In the genomic region with DNA sequence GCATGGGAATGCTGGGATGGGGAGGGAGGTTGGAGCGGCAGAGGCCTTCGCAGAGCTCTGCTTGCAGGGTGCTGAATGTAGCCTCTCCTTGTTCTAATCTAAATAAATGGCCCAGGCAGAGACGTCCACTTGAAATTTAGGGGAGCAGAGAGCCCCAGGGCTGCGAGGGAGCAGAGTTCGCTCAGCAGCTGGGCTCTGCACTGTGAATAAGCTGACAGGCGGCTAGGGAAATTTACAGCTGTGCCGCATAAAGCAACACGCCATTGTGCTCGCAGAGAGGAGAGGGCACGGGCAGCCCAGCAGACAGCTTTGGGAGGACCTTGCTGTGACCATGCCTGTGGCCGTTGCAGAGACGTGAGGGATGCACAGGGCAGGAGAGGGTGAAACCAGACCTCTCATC, we compare ENCODE assay signal across 16 mouse cellular contexts. TPM values are rescaled to one million over a fixed set of nuclear protein-coding genes. Genes with fewer than 3 reads are reported as not detected.
DNase-seq lines count a peak whose midpoint lies in the region; ATAC-seq and TF ChIP-seq lines count a peak whose summit lies in the region.
"Had no signal": no experiment of that assay in that cellular context is flagged by ENCODE, and none has a peak within 500 bp of the region (broad histone marks: within the 10 kb centered on the region; RNA-seq: fewer than 3 reads in every experiment).

No protein-coding gene starts in this region.

- peaks cover 31% of the 10 kb centered on the region for H3K36me3 ChIP-seq in heart, embryonic 14.5 days (ENCODE audit: control insufficient read depth, insufficient read depth, low read length)
- H3K36me3 ChIP-seq in lung, embryonic 14.5 days (ENCODE audit: insufficient read depth), result no peaks in the 10 kb centered on the region
- no peaks in the 10 kb centered on the region; the same call in none of the 2 replicates for H3K36me3 ChIP-seq in limb, embryonic 11.5 days (ENCODE audit: control insufficient read depth, insufficient read depth, low read length)
- H3K36me3 ChIP-seq in midbrain, postnatal 0 days (ENCODE audit: insufficient read depth, low read length), result no peaks in the 10 kb centered on the region

- no peak overlapping the region for H3K4me3 ChIP-seq in heart, embryonic 14.5 days (ENCODE audit: control insufficient read depth in 1 of 2, insufficient read depth in 1 of 2, low read depth in 1 of 2, low read length in 2 of 2)
- no peak overlapping the region for H3K4me3 ChIP-seq in lung, embryonic 14.5 days (ENCODE audit: low read depth, low read length)
- no peak overlapping the region for H3K4me3 ChIP-seq in lung, adult 2 months (replicated peaks; ENCODE audit: extremely low read depth, low read depth, low read length)
- no peak overlapping the region for H3K4me3 ChIP-seq in limb, embryonic 11.5 days (ENCODE audit: low read depth, low read length)
- H3K4me3 ChIP-seq in midbrain, postnatal 0 days (ENCODE audit: low read depth, low read length), result no peak overlapping the region

- no peak for TF ChIP-seq POLR2A in lung, adult 2 months (IDR thresholded peaks at IDR 0.05; ENCODE audit: borderline replicate concordance, extremely low read depth, low read depth, low read length)

- peak overlapping the region; percentile 67; the same call in 1 of the 2 replicates for H3K9ac ChIP-seq in heart, embryonic 14.5 days (ENCODE audit: low read length)
- H3K9ac ChIP-seq in lung, embryonic 14.5 days, result no peak overlapping the region
- no peak overlapping the region for H3K9ac ChIP-seq in limb, embryonic 11.5 days (ENCODE audit: low read length)
- H3K9ac ChIP-seq in midbrain, postnatal 0 days (replicated peaks; ENCODE audit: low read length, poor library complexity, severe bottlenecking), result peak overlapping the region; percentile 10; the same call in 1 of the 2 replicates

- 62% methylated on average over 12 of the region's 12 CpGs for WGBS in heart, embryonic 14.5 days
- 33% methylated on average over 12 of the region's 12 CpGs for WGBS in lung, embryonic 14.5 days
- WGBS in lung, adult 2 months, result 64% methylated on average over 12 of the region's 12 CpGs
- WGBS in limb, embryonic 11.5 days, result 31% methylated on average over 12 of the region's 12 CpGs
- WGBS in midbrain, postnatal 0 days, result 35% methylated on average over 12 of the region's 12 CpGs

- H3K27me3 ChIP-seq in heart, embryonic 14.5 days (ENCODE audit: control insufficient read depth, insufficient read depth, low read length), result no peaks in the 10 kb centered on the region
- H3K27me3 ChIP-seq in lung, embryonic 14.5 days (ENCODE audit: insufficient read depth, low read length), result no peaks in the 10 kb centered on the region
- no peaks in the 10 kb centered on the region for H3K27me3 ChIP-seq in limb, embryonic 11.5 days (ENCODE audit: control insufficient read depth, insufficient read depth, low read length)
- no peaks in the 10 kb centered on the region for H3K27me3 ChIP-seq in midbrain, postnatal 0 days (ENCODE audit: insufficient read depth, low read length)
- H3K27me3 ChIP-seq: CH12.LX had no signal

- peak overlapping the region; percentile 96 to 99 for H3K27ac ChIP-seq in heart, embryonic 14.5 days (replicated peaks in 1 of 2; ENCODE audit: control insufficient read depth in 1 of 2, insufficient read depth in 1 of 2, low read depth in 2 of 2, low read length in 2 of 2)
- H3K27ac ChIP-seq in lung, embryonic 14.5 days (ENCODE audit: low read depth), result peak overlapping the region; percentile 46; the same call in 1 of the 2 replicates
- H3K27ac ChIP-seq in limb, embryonic 11.5 days (replicated peaks; ENCODE audit: low read depth, low read length), result peak overlapping the region; percentile 24; the same call in 1 of the 2 replicates
- H3K27ac ChIP-seq in midbrain, postnatal 0 days (ENCODE audit: low read depth, low read length), result no peak overlapping the region
- H3K27ac ChIP-seq: macrophage had no signal

- no peak for DNase-seq in heart, adult 8-10 months (ENCODE audit: low spot score)
- DNase-seq in lung, embryonic 14.5 days, result peak; percentile 85
- no peak for DNase-seq in lung, adult 2 months
- DNase-seq in limb, embryonic 11.5 days (ENCODE audit: low spot score), result peak; percentile 57
- DNase-seq in midbrain, postnatal 0 days (ENCODE audit: low spot score), result no peak
- no peak for DNase-seq in thymus, postnatal 25 days
- DNase-seq in right cerebral cortex, postnatal 25 days, result no peak
- DNase-seq: cerebellum, adult 8-10 months had no signal

- H3K4me1 ChIP-seq in heart, embryonic 14.5 days (ENCODE audit: control insufficient read depth in 2 of 2, insufficient read depth in 2 of 2, low read length in 2 of 2), result peaks cover 34 to 44% of the 10 kb centered on the region in 2 experiments
- peaks cover 5% of the 10 kb centered on the region; the same call in 1 of the 2 replicates for H3K4me1 ChIP-seq in lung, embryonic 14.5 days (ENCODE audit: insufficient read depth)
- H3K4me1 ChIP-seq in lung, adult 2 months (ENCODE audit: control insufficient read depth, insufficient read depth, low read length), result peaks cover 7% of the 10 kb centered on the region
- H3K4me1 ChIP-seq in limb, embryonic 11.5 days (ENCODE audit: control insufficient read depth, insufficient read depth, low read length), result peaks cover 44% of the 10 kb centered on the region
- H3K4me1 ChIP-seq in midbrain, postnatal 0 days (ENCODE audit: insufficient read depth, low read length), result peaks cover 10% of the 10 kb centered on the region; the same call in 1 of the 2 replicates

- TF ChIP-seq CTCF in lung, embryonic 14.5 days (IDR thresholded peaks at IDR 0.05; ENCODE audit: low read depth), result no peak
- TF ChIP-seq CTCF in lung, adult 2 months (IDR thresholded peaks at IDR 0.05; ENCODE audit: insufficient read depth, low read length), result no peak
- no peak for TF ChIP-seq CTCF in midbrain, postnatal 0 days (IDR thresholded peaks at IDR 0.05)

- no peak overlapping the region for H3K4me2 ChIP-seq in heart, embryonic 14.5 days (ENCODE audit: low read length)
- H3K4me2 ChIP-seq in lung, embryonic 14.5 days, result no peak overlapping the region
- no peak overlapping the region for H3K4me2 ChIP-seq in limb, embryonic 11.5 days (ENCODE audit: low read depth, severe bottlenecking)
- no peak overlapping the region for H3K4me2 ChIP-seq in midbrain, postnatal 0 days (ENCODE audit: low read depth, low read length, poor library complexity, severe bottlenecking)

- no peaks in the 10 kb centered on the region for H3K9me3 ChIP-seq in heart, embryonic 14.5 days (ENCODE audit: control insufficient read depth, low read length)
- H3K9me3 ChIP-seq in lung, embryonic 14.5 days (ENCODE audit: low read depth, low read length), result no peaks in the 10 kb centered on the region
- H3K9me3 ChIP-seq in limb, embryonic 11.5 days (ENCODE audit: control insufficient read depth, low read length), result no peaks in the 10 kb centered on the region
- H3K9me3 ChIP-seq in midbrain, postnatal 0 days (ENCODE audit: low read length), result no peaks in the 10 kb centered on the region

- no peak for ATAC-seq in heart, embryonic 14.5 days (ENCODE audit: insufficient number of reproducible peaks, insufficient read depth, low FRiP score, low read depth)
- peak; percentile 55; the same call in 1 of the 2 replicates for ATAC-seq in lung, embryonic 14.5 days (ENCODE audit: insufficient read depth)
- no peak for ATAC-seq in limb, embryonic 11.5 days (ENCODE audit: insufficient number of reproducible peaks, low FRiP score, low TSS enrichment, low read depth)
- no peak for ATAC-seq in midbrain, postnatal 0 days (ENCODE audit: low FRiP score)

RNA-seq across cellular contexts. Expression of gene B230104I21Rik, which starts 4.7 kb away (rescaled TPM):
- not detected in 2 replicates for polyA plus RNA-seq in heart, embryonic 14.5 days (2014; fragmentation: Nextera tagmentation; extraction: Ambion mirVana)
- total RNA-seq in heart, adult 8-10 months (2022), result not detected
- polyA plus RNA-seq in lung, embryonic 14.5 days (2014; fragmentation: Nextera tagmentation; extraction: Ambion mirVana), result not detected in 2 replicates
- not detected in 2 replicates for polyA plus RNA-seq in lung, adult 2 months (2012; rRNA removed)
- 0.17 TPM in 1 of 2 replicates, not detected in the other for polyA plus RNA-seq in limb, embryonic 11.5 days (2014; fragmentation: Nextera tagmentation; extraction: Ambion mirVana)
- total RNA-seq in midbrain, postnatal 0 days (2014; rRNA removed), result not detected in 2 replicates
- polyA plus RNA-seq in midbrain, postnatal 0 days (2015; fragmentation: Nextera tagmentation; extraction: Ambion mirVana), result 0.19 TPM in 1 of 2 replicates, not detected in the other
- total RNA-seq: CH12.LX; gastrocnemius, postnatal 4 days; left cerebral cortex, postnatal 25 days had no signal
- polyA plus RNA-seq: large intestine, adult 2 months; macrophage; spleen, adult 2 months; thymus, postnatal 0 days had no signal

RNA-seq across cellular contexts. Expression of gene Arhgef16, which starts 29.8 kb away (rescaled TPM):
- polyA plus RNA-seq in heart, embryonic 14.5 days (2014; fragmentation: Nextera tagmentation; extraction: Ambion mirVana), result 0.97 and 1.6 TPM in 2 replicates
- total RNA-seq in heart, adult 8-10 months (2022), result 1 to 10 TPM in 1 of 4 experiments, under 1 TPM in 3; 0.47 to 1.2 (median 0.53) TPM
- 15.4 and 16.2 TPM in 2 replicates for polyA plus RNA-seq in lung, embryonic 14.5 days (2014; fragmentation: Nextera tagmentation; extraction: Ambion mirVana)
- polyA plus RNA-seq in lung, adult 2 months (2012; rRNA removed), result 15.1 and 18.0 TPM in 2 replicates
- 4.1 and 4.2 TPM in 2 replicates for polyA plus RNA-seq in limb, embryonic 11.5 days (2014; fragmentation: Nextera tagmentation; extraction: Ambion mirVana)
- total RNA-seq in midbrain, postnatal 0 days (2014; rRNA removed), result 5.0 and 8.1 TPM in 2 replicates
- polyA plus RNA-seq in midbrain, postnatal 0 days (2015; fragmentation: Nextera tagmentation; extraction: Ambion mirVana), result 2.7 and 3.5 TPM in 2 replicates
- total RNA-seq: CH12.LX had no signal
- polyA plus RNA-seq: macrophage had no signal

Comparison
In these comparisons a context has a peak if more than half of its experiments do, and no peak if none do; other contexts are left out.
1. DNase-seq: peak in lung, embryonic 14.5 days (single experiment) and limb, embryonic 11.5 days (single experiment); none in heart, adult 8-10 months (single experiment), lung, adult 2 months (single experiment), midbrain, postnatal 0 days (single experiment), thymus, postnatal 25 days (single experiment) and right cerebral cortex, postnatal 25 days (single experiment).
2. H3K9ac ChIP-seq: peak in heart, embryonic 14.5 days (single experiment) and midbrain, postnatal 0 days (single experiment); none in lung, embryonic 14.5 days (single experiment) and limb, embryonic 11.5 days (single experiment).